Mouse (Mus musculus) thymus, postnatal 4 days (tissue): Measurements from ENCODE around the gene Mmd.

Source experiments
- DNase-seq: peaks from one replicate; pipeline ENCODE4 v3.0.0; 2021

Gene Mmd

GRCm38 (mm10) chr11:90284623-90285022 lies 35.4 kb downstream of the Mmd start:
- DNase-seq: no peak

GRCm38 (mm10) chr11:90286550-90287154 lies 37.4 kb downstream of the Mmd start:
- no peak for DNase-seq

- no peak for DNase-seq
Observed at GRCm38 (mm10) chr11:90291156-90291555, 41.9 kb downstream of the Mmd start.

- no peak for DNase-seq
Observed at GRCm38 (mm10) chr11:90292766-90293165, 43.5 kb downstream of the Mmd start.

- no peak for DNase-seq
Observed at GRCm38 (mm10) chr11:90294622-90295021, 45.4 kb downstream of the Mmd start.

- DNase-seq: no peak
Observed at GRCm38 (mm10) chr11:90306067-90306466, 56.8 kb downstream of the Mmd start.

GRCm38 (mm10) chr11:90306993-90307392 lies 57.7 kb downstream of the Mmd start:
- DNase-seq: peak; percentile 59

GRCm38 (mm10) chr11:90314606-90315005 lies 65.3 kb downstream of the Mmd start:
- no peak for DNase-seq

- peak; percentile 69 for DNase-seq
Observed at GRCm38 (mm10) chr11:90317482-90317881, 68.2 kb downstream of the Mmd start.

- no peak for DNase-seq
Observed at GRCm38 (mm10) chr11:90320922-90321321, 71.7 kb downstream of the Mmd start.

- no peak for DNase-seq
Observed at GRCm38 (mm10) chr11:90324597-90324996, 75.3 kb downstream of the Mmd start.

- no peak for DNase-seq
Observed at GRCm38 (mm10) chr11:90326146-90326545, 76.9 kb downstream of the Mmd start.

GRCm38 (mm10) chr11:90326836-90327235 lies 77.6 kb downstream of the Mmd start:
- no peak for DNase-seq
